Mouse (Mus musculus) right cerebral cortex, postnatal 36 days (tissue): ENCODE results near the gene Lipe.
"Not testable (repeated sequence)": the region's sequence is repeated elsewhere in the genome, so short reads cannot be mapped to it uniquely, and the experiment has no call there.

Experiments used
- DNase-seq, 2 experiments: peaks; one replicate each; pipeline ENCODE4 v3.0.0; 2022; ENCODE audit warnings: low spot score in 2 of 2, mixed read lengths in 1 of 2

Gene Lipe

GRCm38 (mm10) chr7:25398610-25399009, at the start of gene Lipe:
Gene Lipe (minus strand): TSS chr7:25398710.
- DNase-seq: no peak

DNA sequence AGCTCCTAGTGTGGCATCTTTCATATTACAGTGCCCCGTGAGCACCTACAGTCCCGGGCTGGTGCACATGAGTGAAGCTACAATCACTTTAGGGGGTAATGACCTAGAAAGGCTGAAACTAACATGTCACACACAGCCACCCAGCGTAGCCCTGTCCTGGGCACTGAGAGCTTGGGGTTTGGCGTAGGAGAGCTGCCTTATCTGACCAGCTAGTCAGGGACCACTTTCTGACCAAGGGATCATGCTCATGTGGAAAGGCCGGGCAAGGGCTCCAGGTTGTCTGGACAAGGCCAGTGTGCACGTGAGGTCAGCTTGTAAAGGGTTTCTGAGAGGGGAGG, 42.3 kb upstream of the Lipe start:
- no peak for DNase-seq

GRCm38 (mm10) chr7:25439978-25440815, 41.7 kb upstream of the Lipe start:
- no peak for DNase-seq

DNA sequence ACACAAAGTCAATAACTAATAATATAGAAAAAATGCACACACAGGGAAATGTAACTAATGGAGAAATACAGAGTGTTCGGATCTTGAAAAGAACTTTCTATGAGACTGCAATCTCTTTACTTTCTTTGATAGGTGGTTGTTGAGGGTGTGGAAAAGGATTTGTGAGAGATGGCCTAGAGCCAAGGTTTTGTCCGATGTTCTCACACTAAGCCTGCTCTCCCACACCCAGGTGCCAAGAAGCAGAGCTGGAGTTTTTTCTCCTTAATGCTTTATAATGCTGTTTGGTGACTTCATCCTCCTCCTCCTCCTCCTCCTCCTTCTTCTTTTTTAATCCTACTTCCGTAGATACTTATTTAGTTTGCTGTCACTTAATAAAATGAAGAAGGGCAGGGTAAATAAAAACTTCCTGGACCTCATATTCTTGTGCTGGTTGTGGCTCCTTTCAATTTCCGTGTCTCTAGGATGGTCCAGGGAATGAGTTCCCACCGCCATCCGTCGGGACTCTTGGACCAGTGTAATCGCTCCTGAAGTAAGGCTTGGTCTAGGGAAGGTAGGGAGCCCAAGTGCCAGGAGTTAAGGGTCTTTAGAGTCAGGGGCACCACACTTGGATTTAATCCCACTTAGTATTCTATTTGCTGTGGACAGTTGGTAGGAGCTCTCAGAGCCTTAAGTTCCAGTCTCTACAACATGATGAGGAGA, 40.8 kb upstream of the Lipe start:
- no peak for DNase-seq

- DNase-seq: no peak
These were observed 38.2 kb upstream of the Lipe start for GRCm38 (mm10) chr7:25436704-25437103.

GRCm38 (mm10) chr7:25436226-25436625, 37.7 kb upstream of the Lipe start:
- no peak for DNase-seq

DNA sequence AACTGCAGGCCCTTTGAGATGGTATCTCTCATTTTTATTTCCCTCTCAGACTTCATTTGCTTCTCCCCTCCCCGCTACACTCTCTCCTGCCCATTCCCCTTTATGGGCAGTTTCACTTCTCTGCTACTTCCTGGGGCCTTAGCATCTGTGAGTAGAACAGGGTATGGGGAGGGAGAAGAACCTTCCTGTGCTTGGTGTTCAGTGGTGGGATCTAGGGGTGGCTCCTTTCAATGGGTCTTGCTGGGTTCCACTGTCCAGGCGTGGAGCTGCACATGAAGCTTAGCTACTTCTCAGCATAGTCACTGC, 37.0 kb upstream of the Lipe start:
- DNase-seq: no peak

- no peak for DNase-seq
These were observed 36.4 kb upstream of the Lipe start for GRCm38 (mm10) chr7:25434654-25435545.

DNA sequence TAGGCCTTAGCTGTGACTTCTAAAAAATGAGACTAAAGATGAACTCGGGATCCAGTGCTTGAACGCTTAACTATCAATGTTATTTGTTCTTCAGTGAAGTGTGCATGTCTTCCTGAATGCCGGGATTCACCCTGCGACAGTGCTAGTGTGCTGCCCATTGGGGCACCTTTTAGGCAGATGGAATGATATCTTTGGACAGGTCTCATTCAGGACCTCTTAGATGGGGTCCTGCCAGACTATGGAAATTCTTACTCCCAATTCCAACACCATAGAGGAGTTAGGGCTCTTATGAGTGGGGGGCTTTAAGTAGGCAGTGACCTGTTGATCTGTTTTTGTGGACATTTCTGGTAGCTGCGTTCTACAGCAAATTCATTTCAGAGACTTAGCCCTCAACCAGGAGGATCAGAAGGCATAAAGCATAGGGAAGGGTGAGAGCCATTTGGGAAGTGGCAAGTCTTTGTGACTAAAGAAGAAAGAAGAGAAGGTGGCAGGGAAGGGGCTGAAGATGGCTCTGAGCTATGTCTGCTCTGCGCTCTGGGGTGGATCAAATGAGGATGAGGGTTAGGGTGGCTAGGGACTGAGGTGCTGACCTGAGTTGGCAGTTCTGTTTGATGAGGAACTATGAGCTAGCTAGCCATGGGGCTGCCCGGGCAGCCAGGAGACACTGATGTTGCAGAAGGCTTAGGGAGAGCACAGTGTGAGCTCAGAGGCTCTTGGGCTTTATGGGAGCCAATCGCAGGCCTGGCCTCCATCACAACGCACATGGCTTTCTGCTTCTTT, 35.5 kb upstream of the Lipe start:
- DNase-seq: no peak

GRCm38 (mm10) chr7:25433007-25433541, 34.6 kb upstream of the Lipe start:
- DNase-seq: no peak

DNA sequence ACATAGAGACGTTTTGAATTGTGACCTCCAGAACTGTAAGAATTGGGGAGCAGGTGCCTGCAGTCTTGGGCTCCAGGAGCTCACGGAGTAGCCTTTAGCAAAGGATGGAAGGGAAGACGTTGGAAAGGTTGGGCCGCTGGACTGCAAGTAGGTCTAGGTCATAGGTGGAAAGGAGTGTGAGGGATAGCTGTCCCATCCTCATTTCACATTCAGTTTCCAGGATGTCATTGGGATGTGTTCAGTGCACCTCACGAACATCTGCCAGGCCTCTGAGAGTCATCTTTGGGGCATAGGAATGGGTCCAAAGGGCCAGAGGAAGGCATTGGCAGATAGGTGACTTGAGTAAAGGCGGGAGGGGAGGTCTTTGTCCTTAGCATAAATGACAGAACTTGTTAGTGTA, 33.9 kb upstream of the Lipe start:
- DNase-seq: no peak

GRCm38 (mm10) chr7:25429886-25430784, 31.6 kb upstream of the Lipe start:
- no peak for DNase-seq

DNA sequence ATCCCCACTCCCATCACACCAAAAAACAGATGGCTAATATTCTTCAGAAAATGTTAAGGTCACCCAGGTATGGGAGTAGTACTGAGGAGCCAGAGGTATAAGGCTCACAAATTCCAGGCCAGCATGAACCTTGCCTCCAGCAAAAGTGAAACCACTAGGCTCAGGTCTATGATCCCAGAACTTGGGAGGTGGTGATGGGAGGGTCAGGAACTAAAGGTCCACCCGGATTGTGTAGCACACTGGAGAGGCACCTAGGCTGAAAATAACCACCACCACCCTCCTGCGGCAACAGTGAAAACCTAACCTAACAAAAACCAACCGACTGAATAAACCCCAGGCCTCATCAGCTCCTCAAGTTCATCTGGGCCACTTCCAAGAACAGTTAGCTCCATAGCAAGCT, 29.8 kb upstream of the Lipe start:
- no peak for DNase-seq

GRCm38 (mm10) chr7:25427144-25427543, 28.6 kb upstream of the Lipe start:
- no peak for DNase-seq

DNA sequence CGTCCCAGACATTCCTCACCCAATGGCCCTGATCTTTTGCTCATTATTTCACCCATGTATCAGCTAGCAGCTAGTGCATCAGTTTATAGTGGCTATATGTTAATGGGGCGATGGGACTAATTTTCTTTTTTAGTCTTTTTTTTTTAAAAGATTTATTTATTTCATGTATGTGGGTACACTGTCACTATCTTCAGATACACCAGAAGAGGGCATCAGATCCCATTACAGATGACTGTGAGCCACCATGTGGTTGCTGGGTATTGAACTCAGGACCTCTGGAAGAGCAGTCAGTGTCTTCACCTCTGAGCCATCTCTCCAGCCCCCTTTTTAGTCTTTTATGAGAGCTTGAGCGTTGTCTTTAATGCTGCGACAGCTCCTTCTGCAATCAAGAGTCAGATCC, 27.9 kb upstream of the Lipe start:
- DNase-seq: not testable (repeated sequence)

DNA sequence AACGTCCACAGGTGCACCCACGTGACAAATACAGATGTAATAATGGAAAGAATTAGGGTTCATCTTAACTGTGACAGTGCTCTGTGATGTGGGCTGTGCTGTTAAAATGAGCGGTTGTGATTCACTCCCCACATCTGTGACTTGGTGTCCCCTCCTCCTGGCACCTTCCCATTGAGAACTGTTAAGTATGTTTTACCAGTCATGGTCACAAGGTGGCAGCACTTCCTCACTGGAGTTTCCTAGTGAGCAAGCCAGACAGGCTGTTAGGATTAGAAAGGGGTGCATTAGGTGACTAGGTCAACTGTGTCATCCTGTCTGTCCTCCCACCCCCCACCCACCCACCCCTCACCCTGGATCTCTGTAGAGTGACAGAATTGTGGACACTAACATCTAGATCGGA, 25.9 kb upstream of the Lipe start:
- peak; percentile 54 to 60 for DNase-seq

DNA sequence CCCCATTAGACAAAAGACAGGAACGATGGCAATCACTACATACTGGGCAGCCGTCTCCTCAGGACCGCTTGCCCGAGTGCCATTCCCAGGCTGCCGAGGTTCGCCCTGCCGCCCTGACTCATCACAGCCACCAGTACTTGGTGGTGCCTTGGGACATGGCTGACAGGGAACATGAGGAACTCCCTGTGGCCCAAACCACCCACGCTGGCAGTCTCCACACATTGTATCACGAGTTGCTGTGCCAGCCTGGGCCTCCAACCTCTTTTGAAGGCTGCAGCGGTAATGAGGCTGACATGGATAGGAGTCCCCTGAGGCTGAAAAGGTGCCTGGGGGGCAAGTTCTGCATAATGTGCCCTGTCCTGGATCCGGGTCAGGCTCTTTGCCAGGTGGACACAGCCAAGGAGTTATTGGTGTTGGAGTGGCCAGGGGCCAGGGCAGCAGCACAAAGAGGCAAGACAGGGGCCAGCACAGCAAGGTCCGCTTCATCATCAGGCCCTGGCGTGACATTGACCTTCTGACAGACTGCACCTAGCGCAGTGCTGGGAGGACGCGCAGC, 23.9 kb upstream of the Lipe start:
- DNase-seq: no peak

DNA sequence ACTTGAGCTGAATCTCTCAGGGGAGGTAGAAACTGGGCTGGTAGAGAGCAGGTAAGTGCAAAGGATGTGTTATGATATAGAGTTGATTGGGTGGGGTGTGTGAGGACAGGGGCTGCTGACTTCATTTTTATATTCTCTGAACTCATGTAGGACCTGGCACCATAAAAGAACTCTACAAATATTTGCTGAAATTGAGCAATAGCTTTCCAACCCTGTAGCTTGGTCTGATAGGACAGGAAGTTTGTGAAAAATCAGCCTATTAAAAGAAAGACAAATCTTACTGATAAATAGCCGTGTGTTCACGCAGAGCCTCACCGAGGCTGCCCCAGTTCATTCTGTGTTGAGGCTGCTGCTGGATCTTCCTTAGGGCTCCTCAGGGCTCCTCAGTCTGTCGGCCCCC, 21.4 kb upstream of the Lipe start:
- no peak for DNase-seq

GRCm38 (mm10) chr7:25419536-25419935, 21.0 kb upstream of the Lipe start:
- DNase-seq: no peak

DNA sequence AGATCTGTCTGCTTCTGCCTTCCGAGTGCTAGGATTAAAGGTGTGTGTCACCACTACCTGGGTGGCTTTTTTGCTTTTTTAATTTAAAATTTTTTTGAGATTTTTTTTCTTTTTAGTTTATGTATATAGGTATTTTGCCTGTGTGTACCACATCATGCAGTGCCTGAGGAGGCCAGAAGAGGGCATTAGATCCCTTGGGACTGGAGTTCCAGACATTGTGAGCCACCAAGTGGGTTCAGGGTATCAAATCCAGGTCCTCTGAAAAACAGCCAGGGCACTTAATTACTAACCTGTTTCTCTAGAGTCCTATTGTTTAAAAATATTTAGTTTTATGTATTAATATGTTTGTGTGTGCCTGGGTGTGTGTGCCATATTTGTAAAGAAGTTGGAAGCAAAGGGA, 19.1 kb upstream of the Lipe start:
- no peak for DNase-seq
